Mouse (Mus musculus): Measurements from ENCODE around the gene Plcg1. TPM values are rescaled to one million over a fixed set of nuclear protein-coding genes. Genes with fewer than 3 reads are reported as not detected.
A peak's percentile ranks its signal among the peaks of the same experiment; 100 is the strongest.

Plcg1 gene
- total RNA-seq, 2 experiments from 2014 or later = 121 to 137 TPM

GRCm38 (mm10) chr2:160734331-160734730 lies 3.2 kb downstream of the Plcg1 start:
- no peak for DNase-seq (ENCODE audit: low spot score in 2 of 2)

- DNase-seq (ENCODE audit: low spot score in 2 of 2) = no peak
Measured at GRCm38 (mm10) chr2:160735706-160736310, 4.7 kb downstream of the Plcg1 start.

- no peak for DNase-seq (ENCODE audit: low spot score in 2 of 2)
Measured at GRCm38 (mm10) chr2:160736466-160736865, 5.4 kb downstream of the Plcg1 start.

- no peak for DNase-seq (ENCODE audit: low spot score in 2 of 2)
Measured at GRCm38 (mm10) chr2:160738354-160738753, 7.3 kb downstream of the Plcg1 start.

GRCm38 (mm10) chr2:160739647-160740356 lies 8.7 kb downstream of the Plcg1 start:
- DNase-seq (ENCODE audit: low spot score in 2 of 2) = no peak

GRCm38 (mm10) chr2:160740521-160741156 lies 9.5 kb downstream of the Plcg1 start:
- DNase-seq (ENCODE audit: low spot score in 2 of 2) = peak in 1 of 2 experiments; percentile 37

GRCm38 (mm10) chr2:160741580-160741979 lies 10.5 kb downstream of the Plcg1 start:
- DNase-seq (ENCODE audit: low spot score in 2 of 2) = no peak

GRCm38 (mm10) chr2:160742161-160742609 lies 11.1 kb downstream of the Plcg1 start:
- DNase-seq (ENCODE audit: low spot score in 2 of 2) = no peak

GRCm38 (mm10) chr2:160744040-160744822 lies 13.1 kb downstream of the Plcg1 start:
- DNase-seq (ENCODE audit: low spot score in 2 of 2) = peak; percentile 66 to 75

GRCm38 (mm10) chr2:160744823-160745210 lies 13.7 kb downstream of the Plcg1 start:
- DNase-seq (ENCODE audit: low spot score in 2 of 2) = no peak

GRCm38 (mm10) chr2:160745497-160745896 lies 14.4 kb downstream of the Plcg1 start:
- DNase-seq (ENCODE audit: low spot score in 2 of 2) = no peak

GRCm38 (mm10) chr2:160746637-160747036 lies 15.5 kb downstream of the Plcg1 start:
- no peak for DNase-seq (ENCODE audit: low spot score in 2 of 2)

GRCm38 (mm10) chr2:160747075-160747474 lies 16.0 kb downstream of the Plcg1 start:
- DNase-seq (ENCODE audit: low spot score in 2 of 2) = no peak

- DNase-seq (ENCODE audit: low spot score in 2 of 2) = no peak
Measured at GRCm38 (mm10) chr2:160756583-160757203, 25.6 kb downstream of the Plcg1 start.

GRCm38 (mm10) chr2:160760433-160761184 lies 29.5 kb downstream of the Plcg1 start:
- peak; percentile 73 for DNase-seq (ENCODE audit: low spot score in 2 of 2)

GRCm38 (mm10) chr2:160763816-160764215 lies 32.7 kb downstream of the Plcg1 start:
- DNase-seq (ENCODE audit: low spot score in 2 of 2) = no peak

- no peak for DNase-seq (ENCODE audit: low spot score in 2 of 2)
Measured at GRCm38 (mm10) chr2:160764386-160764785, 33.3 kb downstream of the Plcg1 start.

- no peak for DNase-seq (ENCODE audit: low spot score in 2 of 2)
Measured at GRCm38 (mm10) chr2:160765096-160765495, 34.0 kb downstream of the Plcg1 start.

GRCm38 (mm10) chr2:160766371-160766771 lies 35.3 kb downstream of the Plcg1 start:
- DNase-seq (ENCODE audit: low spot score in 2 of 2) = no peak

- no peak for DNase-seq (ENCODE audit: low spot score in 2 of 2)
Measured at GRCm38 (mm10) chr2:160767201-160767600, 36.1 kb downstream of the Plcg1 start.

All from layer of hippocampus, postnatal 10 days (tissue).